ENCODE assay signal across 18 mouse cellular contexts in genomic region chr5:39181028-39181427, GRCm38 (mm10).
DNase-seq lines count a peak whose midpoint lies in the region; ATAC-seq and TF ChIP-seq lines count a peak whose summit lies in the region.
"Had no signal": no experiment of that assay in that cellular context is flagged by ENCODE, and none has a peak within 500 bp of the region (broad histone marks: within the 10 kb centered on the region; RNA-seq: fewer than 3 reads in every experiment).

No protein-coding gene starts in this region.

- no peak overlapping the region for H3K9ac ChIP-seq in midbrain, embryonic 11.5 days (ENCODE audit: low read length)
- H3K9ac ChIP-seq in hindbrain, embryonic 16.5 days (ENCODE audit: low read depth, low read length), result no peak overlapping the region
- H3K9ac ChIP-seq: embryonic facial prominence, embryonic 15.5 days; stomach, embryonic 15.5 days had no signal

- no peak for TF ChIP-seq CTCF in gastrocnemius, adult 2 months (IDR thresholded peaks at IDR 0.05)

- WGBS in midbrain, embryonic 11.5 days, result 62% methylated on average over 4 of the region's 4 CpGs
- 66% methylated on average over 4 of the region's 4 CpGs for WGBS in midbrain, embryonic 10.5 days
- 29% methylated on average over 4 of the region's 4 CpGs for WGBS in hindbrain, embryonic 16.5 days

- no peak overlapping the region for H3K4me2 ChIP-seq in midbrain, embryonic 11.5 days
- H3K4me2 ChIP-seq in hindbrain, embryonic 16.5 days (ENCODE audit: low read length), result no peak overlapping the region
- H3K4me2 ChIP-seq: embryonic facial prominence, embryonic 15.5 days; liver, embryonic 11.5 days; stomach, embryonic 15.5 days had no signal

- DNase-seq in midbrain, embryonic 11.5 days (ENCODE audit: low spot score, missing footprints), result no peak
- DNase-seq in midbrain, embryonic 10.5 days (ENCODE audit: low spot score), result no peak
- peak; percentile 73 to 81 for DNase-seq in cerebellum, postnatal 10 days
- DNase-seq in spleen, postnatal 14 days (ENCODE audit: low spot score in 2 of 2), result no peak
- DNase-seq in gastrocnemius, adult 2 months, result no peak
- DNase-seq in gastrocnemius, adult 8-10 months (ENCODE audit: low spot score in 2 of 2), result no peak
- DNase-seq: heart, adult 2 months; heart, postnatal 14 days; kidney, adult 18-20 months; kidney, postnatal 4 days; lung, postnatal 10 days; right cerebral cortex, postnatal 4 days had no signal

- H3K9me3 ChIP-seq in midbrain, embryonic 11.5 days (ENCODE audit: control insufficient read depth, low read length), result no peaks in the 10 kb centered on the region
- H3K9me3 ChIP-seq in midbrain, embryonic 10.5 days (replicated peaks), result no peaks in the 10 kb centered on the region
- no peaks in the 10 kb centered on the region for H3K9me3 ChIP-seq in hindbrain, embryonic 16.5 days (ENCODE audit: control insufficient read depth, low read length)
- H3K9me3 ChIP-seq: embryonic facial prominence, embryonic 15.5 days; stomach, embryonic 15.5 days had no signal

- ATAC-seq in midbrain, embryonic 11.5 days (ENCODE audit: low FRiP score), result 0 out of 2 replicates have a peak, but pooled peaks have one; percentile 14
- peak; percentile 60 for ATAC-seq in hindbrain, embryonic 16.5 days
- no peak for ATAC-seq in megakaryocyte, adult 5-6 weeks (ENCODE audit: poor library complexity, severe bottlenecking)
- ATAC-seq: CD4-positive, CD25-positive, alpha-beta regulatory T cell, adult 4 months had no signal

- no peak overlapping the region for H3K27ac ChIP-seq in midbrain, embryonic 11.5 days (ENCODE audit: low read depth, low read length)
- no peak overlapping the region for H3K27ac ChIP-seq in midbrain, embryonic 10.5 days (replicated peaks)
- no peak overlapping the region for H3K27ac ChIP-seq in hindbrain, embryonic 16.5 days (ENCODE audit: low read depth, low read length)
- no peak overlapping the region for H3K27ac ChIP-seq in gastrocnemius, adult 2 months
- H3K27ac ChIP-seq: embryonic facial prominence, embryonic 15.5 days; heart, adult 2 months; stomach, embryonic 15.5 days had no signal

- H3K27me3 ChIP-seq in midbrain, embryonic 11.5 days (ENCODE audit: control insufficient read depth, insufficient read depth, low read length), result no peaks in the 10 kb centered on the region
- no peaks in the 10 kb centered on the region for H3K27me3 ChIP-seq in midbrain, embryonic 10.5 days (ENCODE audit: low read depth, poor library complexity, severe bottlenecking)
- H3K27me3 ChIP-seq in hindbrain, embryonic 16.5 days (replicated peaks; ENCODE audit: control insufficient read depth, insufficient read depth, low read length), result no peaks in the 10 kb centered on the region
- H3K27me3 ChIP-seq: embryonic facial prominence, embryonic 15.5 days; stomach, embryonic 15.5 days had no signal

- intact Hi-C loops in gastrocnemius, adult 2 months (cut with DNase I), result no loop called here

- H3K4me3 ChIP-seq in midbrain, embryonic 11.5 days (ENCODE audit: low read depth, low read length), result no peak overlapping the region
- H3K4me3 ChIP-seq in midbrain, embryonic 10.5 days, result no peak overlapping the region
- no peak overlapping the region for H3K4me3 ChIP-seq in hindbrain, embryonic 16.5 days (ENCODE audit: low read length)
- H3K4me3 ChIP-seq in gastrocnemius, adult 2 months, result no peak overlapping the region
- H3K4me3 ChIP-seq: embryonic facial prominence, embryonic 15.5 days; heart, adult 2 months; stomach, embryonic 15.5 days had no signal

- H3K36me3 ChIP-seq in midbrain, embryonic 11.5 days (ENCODE audit: control insufficient read depth, insufficient read depth, low read length), result no peaks in the 10 kb centered on the region
- H3K36me3 ChIP-seq in midbrain, embryonic 10.5 days, result no peaks in the 10 kb centered on the region
- no peaks in the 10 kb centered on the region for H3K36me3 ChIP-seq in hindbrain, embryonic 16.5 days (ENCODE audit: control insufficient read depth, insufficient read depth, low read length)
- H3K36me3 ChIP-seq: embryonic facial prominence, embryonic 15.5 days; stomach, embryonic 15.5 days had no signal

- peaks cover 2% of the 10 kb centered on the region; the same call in 1 of the 2 replicates for H3K4me1 ChIP-seq in midbrain, embryonic 11.5 days (ENCODE audit: control insufficient read depth, insufficient read depth, low read length)
- peaks cover 8% of the 10 kb centered on the region for H3K4me1 ChIP-seq in midbrain, embryonic 10.5 days
- no peaks in the 10 kb centered on the region for H3K4me1 ChIP-seq in hindbrain, embryonic 16.5 days (ENCODE audit: control insufficient read depth, insufficient read depth, low read depth, low read length)
- H3K4me1 ChIP-seq: embryonic facial prominence, embryonic 15.5 days; stomach, embryonic 15.5 days had no signal

Comparison
In these comparisons a context has a peak if more than half of its experiments do, and no peak if none do; other contexts are left out.
1. DNase-seq: peak in cerebellum, postnatal 10 days (2 of 2); none in midbrain, embryonic 11.5 days (single experiment), midbrain, embryonic 10.5 days (single experiment), spleen, postnatal 14 days (0 of 2), gastrocnemius, adult 2 months (single experiment) and gastrocnemius, adult 8-10 months (0 of 2).